Mouse (Mus musculus): Measurements from ENCODE around the gene Gpsm3. TPM values are rescaled to one million over a fixed set of nuclear protein-coding genes. Genes with fewer than 3 reads are reported as not detected.
A peak's percentile ranks its signal among the peaks of the same experiment; 100 is the strongest.

The Gpsm3 gene
- polyA plus RNA-seq, 2 experiments from 2014 or later = 213 to 307 TPM

- no peak for ATAC-seq
Observed at GRCm38 (mm10) chr17:34583819-34584218, 5.8 kb upstream of the Gpsm3 start.

- ATAC-seq = no peak
Observed at GRCm38 (mm10) chr17:34585121-34585520, 4.5 kb upstream of the Gpsm3 start.

DNA sequence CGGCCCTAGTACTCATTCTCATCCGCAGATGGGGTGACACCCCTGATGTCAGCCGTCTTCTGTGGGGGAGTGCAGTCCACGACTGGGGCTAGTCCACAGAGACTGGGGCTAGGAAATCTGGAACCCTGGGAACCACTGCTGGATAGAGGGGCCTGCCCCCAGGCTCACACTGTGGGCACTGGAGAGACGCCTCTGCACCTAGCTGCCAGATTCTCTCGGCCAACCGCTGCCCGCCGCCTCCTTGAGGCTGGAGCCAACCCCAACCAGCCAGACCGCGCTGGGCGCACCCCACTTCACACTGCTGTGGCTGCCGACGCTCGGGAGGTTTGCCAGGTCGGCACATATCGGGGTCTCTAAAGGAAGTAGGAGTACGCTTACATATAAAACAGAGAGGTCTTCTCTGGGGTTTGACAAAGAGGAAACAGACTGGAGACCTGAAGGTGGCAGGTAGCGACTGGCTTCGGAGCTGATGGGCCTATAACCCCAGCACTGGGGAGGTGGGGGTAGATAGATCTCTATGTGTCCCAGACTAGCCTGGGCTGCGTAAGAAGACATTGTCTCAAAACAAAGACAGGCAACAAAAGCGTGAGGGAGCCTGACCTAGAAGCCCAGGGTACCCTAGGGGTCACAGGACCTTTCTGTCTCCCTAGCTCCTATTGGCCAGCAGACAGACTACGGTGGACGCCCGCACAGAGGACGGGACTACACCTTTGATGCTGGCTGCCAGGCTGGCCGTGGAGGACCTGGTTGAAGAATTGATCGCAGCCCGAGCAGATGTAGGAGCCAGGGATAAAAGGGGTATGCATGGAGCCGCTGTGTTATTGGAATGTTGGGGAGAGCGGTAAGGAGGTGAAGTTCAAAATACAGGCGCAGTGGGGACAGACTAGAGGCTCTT, 3.5 kb upstream of the Gpsm3 start:
- ATAC-seq = no peak

GRCm38 (mm10) chr17:34586796-34587422, 2.7 kb upstream of the Gpsm3 start:
- peak; percentile 37 for ATAC-seq

DNA sequence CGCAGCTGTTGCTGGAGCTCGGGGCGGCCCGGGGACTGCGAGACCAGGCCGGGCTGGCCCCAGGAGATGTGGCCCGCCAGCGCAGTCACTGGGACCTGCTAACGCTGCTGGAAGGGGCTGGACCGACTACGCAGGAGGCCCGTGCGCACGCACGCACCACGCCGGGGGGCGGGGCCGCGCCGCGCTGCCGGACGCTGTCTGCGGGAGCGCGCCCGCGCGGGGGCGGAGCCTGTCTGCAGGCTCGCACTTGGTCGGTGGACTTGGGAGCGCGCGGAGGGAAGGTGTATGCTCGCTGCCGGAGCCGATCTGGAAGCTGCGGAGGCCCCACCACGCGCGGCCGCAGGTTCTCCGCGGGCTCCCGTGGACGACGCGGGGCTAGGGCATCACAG, 2.2 kb upstream of the Gpsm3 start:
- ATAC-seq = peak; percentile 72

- no peak for ATAC-seq
Observed at GRCm38 (mm10) chr17:34587814-34588213, 1.8 kb upstream of the Gpsm3 start.

DNA sequence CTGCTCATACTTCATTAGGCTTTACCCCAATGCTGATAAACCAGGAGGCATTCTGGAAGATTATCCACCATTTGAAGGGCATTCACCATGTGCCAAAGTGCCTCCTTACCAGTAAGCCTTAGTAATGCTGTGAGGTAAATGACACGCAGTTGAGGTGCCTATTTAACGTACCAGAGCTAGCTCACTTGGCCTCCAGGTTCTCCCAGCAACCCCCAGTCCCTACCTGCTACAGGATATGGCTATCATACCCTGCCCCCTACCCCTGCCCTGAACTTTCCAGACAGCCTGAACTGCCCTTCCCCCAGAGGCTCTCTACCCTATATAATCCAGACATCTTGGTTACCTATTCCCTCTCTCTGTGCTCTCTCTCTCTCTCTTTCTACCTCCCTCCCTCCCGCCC, 839 bp upstream of the Gpsm3 start:
- no peak for ATAC-seq

DNA sequence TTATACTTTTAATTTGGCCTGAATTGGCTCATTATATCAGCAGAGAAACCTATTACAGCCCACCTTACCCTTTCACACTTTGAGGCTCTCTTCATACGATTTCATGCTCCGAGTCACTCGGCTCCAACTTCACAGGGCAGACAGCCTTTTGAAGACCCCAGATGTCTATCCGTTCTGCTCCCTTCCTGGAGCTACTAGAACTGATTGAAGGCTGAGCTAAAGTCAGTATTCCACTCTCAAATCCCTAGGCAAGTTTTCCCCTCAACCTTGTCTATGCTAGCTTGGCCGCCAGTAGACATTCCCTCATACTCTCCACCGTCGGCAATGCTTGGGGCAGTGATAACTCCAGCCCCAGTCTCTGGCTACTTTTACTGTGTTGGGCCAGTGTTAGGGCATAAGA, 400 bp upstream of the Gpsm3 start:
- no peak for ATAC-seq

- no peak for ATAC-seq
Observed at GRCm38 (mm10) chr17:34590154-34590987, 765 bp downstream of the Gpsm3 start.

GRCm38 (mm10) chr17:34591029-34591993, 1.7 kb downstream of the Gpsm3 start, which contains the start of gene Pbx2:
TSS of gene Pbx2 (plus strand) at chr17:34591266.
- no peak for ATAC-seq

DNA sequence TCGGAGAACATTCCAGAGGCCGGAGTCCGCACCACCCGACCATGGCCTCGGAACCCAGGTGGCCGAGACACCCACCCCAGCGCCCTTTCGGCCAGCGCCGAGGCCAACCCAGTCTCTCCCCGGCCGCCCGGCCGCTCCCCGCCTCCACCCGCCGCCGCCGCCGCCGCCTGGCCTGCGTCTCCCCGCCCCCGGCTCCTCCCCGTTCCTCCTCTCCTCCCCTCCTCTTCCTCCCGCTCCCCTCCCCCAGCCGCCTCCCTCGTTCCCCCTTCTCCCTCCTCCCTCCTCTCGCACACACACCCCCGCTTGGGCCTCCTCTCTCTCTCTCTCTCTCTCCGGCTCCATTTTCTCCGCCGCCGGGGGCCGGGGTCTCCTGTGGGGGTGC, 2.4 kb downstream of the Gpsm3 start:
- peak; percentile 34 for ATAC-seq

DNA sequence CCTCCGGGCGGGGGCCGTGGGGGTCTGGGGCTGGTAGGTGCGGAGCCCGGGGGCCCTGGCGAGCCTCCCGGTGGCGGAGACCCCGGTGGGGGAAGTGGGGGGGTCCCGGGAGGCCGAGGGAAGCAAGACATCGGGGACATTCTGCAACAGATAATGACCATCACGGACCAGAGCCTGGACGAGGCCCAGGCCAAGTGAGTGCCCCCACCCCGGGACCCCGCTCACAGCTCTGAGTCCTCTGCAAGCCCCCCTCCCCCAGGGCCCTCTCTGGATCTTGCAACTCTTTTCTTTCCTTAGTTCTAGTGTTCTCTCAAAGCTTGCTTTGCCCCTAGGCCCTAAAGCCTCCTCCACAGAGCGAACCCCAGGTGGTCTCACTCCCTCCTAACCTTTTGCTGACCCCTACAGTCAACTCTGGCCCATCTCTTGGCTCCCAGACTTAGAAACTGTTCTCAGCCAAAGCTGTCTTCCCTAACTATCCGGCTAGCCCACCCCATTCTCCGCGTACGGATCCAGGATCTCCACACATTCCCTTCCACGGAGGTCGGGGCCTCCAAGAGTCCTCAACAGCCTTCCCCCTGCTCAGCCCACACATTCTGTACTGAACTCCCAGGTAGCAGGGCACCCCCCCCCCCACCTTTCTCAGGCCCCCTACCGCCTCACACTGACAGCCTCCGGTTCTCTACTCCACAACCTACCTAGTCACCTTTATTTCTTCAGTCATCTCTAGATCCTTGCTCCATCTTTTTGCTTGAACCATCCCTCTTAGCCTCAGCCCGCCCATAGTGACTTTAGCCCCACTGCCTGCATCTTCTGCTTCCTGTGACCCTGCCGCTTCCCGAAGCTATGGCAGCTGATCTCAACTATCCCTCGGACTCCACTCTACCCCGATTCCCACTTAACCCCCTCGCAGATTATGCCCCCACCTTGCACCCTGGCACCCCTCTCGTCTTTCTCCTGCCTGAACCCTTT, 3.3 kb downstream of the Gpsm3 start:
- no peak for ATAC-seq

DNA sequence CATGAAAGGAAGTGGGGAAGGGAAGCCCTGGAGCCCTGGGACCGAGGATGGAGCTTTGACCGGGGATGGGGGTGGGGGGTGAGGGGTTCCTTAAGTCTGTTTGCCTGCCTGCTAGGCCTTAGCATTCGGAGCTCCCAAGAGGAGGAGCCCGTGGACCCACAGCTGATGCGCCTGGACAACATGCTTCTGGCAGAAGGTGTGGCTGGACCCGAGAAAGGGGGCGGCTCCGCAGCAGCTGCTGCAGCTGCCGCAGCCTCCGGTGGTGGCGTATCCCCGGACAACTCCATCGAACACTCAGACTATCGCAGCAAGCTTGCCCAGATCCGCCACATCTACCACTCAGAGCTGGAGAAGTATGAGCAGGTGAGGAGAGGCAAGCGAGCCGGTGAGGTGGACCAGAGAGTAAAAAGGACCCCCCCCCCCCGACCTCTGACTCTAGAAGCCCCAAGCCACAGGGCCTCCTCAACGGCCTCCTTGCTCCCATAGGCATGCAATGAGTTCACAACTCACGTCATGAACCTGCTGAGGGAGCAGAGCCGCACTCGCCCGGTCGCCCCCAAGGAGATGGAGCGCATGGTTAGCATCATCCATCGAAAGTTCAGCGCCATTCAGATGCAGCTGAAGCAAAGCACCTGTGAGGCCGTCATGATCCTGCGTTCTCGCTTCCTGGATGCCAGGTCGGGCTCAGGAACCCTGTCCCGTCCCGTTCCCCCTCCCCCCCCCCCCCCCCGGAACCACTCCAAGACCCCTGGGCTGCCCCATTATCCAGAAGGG, 4.3 kb downstream of the Gpsm3 start:
- ATAC-seq = no peak

DNA sequence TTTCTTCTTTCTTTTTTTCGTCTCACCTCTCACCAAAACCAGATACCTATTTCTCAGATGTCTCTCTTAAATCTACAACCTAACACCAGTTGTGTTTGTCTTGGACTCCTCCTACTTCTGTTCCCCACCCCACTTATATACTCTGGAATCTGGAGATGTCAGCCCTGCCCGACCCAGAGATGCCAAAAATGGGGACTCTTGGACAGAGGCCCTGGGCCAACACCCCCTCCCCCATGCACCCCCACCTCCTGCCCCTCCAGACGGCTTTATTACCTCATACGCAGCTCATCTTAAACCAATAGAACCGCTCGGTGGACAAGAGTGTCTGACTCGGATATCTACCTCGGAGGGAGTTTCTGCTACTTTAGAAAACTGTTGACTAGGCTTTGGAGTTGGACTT, 6.5 kb downstream of the Gpsm3 start:
- no peak for ATAC-seq

- no peak for ATAC-seq
Observed at GRCm38 (mm10) chr17:34597566-34598095, 8.0 kb downstream of the Gpsm3 start, which contains the start of gene Ager. TSS of gene Ager (plus strand) at chr17:34597862.

DNA sequence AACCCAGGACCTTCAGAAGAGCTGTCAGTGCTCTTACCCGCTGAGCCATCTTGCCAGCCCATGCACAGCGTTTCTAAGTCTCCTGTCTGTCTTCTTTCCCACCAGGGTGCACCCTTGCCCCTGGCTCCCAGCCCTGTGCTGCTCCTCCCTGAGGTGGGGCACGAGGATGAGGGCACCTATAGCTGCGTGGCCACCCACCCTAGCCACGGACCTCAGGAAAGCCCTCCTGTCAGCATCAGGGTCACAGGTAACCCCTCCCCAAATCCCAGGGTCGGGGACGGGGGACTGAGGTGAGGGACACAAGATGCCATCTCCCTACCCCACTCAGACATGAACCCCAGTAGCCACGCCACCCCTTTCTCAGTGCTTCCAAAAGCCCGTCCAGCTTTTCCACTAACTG, 10.3 kb downstream of the Gpsm3 start:
- no peak for ATAC-seq

DNA sequence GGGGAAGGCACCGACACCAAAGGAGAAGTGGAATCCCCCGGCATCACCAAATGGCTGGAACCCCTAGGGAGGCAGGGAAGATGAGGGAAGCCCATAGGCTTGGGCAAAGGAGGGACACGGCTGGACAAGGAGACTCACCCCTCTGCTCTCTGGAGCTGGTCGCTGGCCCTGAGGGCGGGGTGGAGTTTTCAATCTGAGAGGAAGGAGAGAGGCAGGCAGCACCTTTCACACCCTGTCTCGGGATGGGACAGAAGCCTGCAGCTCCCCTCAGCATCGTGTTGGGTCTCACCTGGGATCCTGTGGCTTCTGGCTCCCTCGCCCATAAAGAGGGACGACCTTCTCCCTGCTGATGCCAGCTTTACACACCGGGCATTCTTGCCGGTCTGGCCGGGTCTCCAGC, 12.2 kb downstream of the Gpsm3 start:
- no peak for ATAC-seq

- ATAC-seq = peak; percentile 87
Observed at GRCm38 (mm10) chr17:34603375-34604060, 13.9 kb downstream of the Gpsm3 start, which contains the start of gene Rnf5. TSS of gene Rnf5 (minus strand) at chr17:34603690.

- peak; percentile 73 for ATAC-seq
Observed at GRCm38 (mm10) chr17:34604061-34604508, 14.5 kb downstream of the Gpsm3 start, which contains the start of gene Agpat1. TSS of gene Agpat1 (plus strand) at chr17:34604262.

All from activated CD4-positive, CD25-positive, alpha-beta regulatory T cell, adult 4 months (primary cell).